Mouse (Mus musculus) layer of hippocampus, postnatal 14 days (tissue): ENCODE data around the gene Gm10428. TPM values are rescaled to one million over a fixed set of nuclear protein-coding genes. Genes with fewer than 3 reads are reported as not detected.
A peak's percentile ranks its signal among the peaks of the same experiment; 100 is the strongest.
"Not testable (repeated sequence)": the region's sequence is repeated elsewhere in the genome, so short reads cannot be mapped to it uniquely, and the experiment has no call there.

ENCODE experiments used
- DNase-seq, 2 experiments: peaks; one replicate each; pipeline ENCODE4 v3.0.0; 2021 to 2022; ENCODE audit warnings: low spot score in 2 of 2, mixed read lengths in 1 of 2
- long read RNA-seq, 2 experiments: library from polyadenylated mRNA; stranded (forward); transcript quantifications; one replicate each; pipeline ENCODE4 v2.0.0; 2021
- total RNA-seq, 2 experiments: library from RNA; stranded (reverse); gene quantifications; 2 replicates each; pipeline ENCODE4 v1.2.3; 2021

Gene Gm10428
- not detected for total RNA-seq
- long read RNA-seq, experiment 1 = 0 reads
- long read RNA-seq, experiment 2 = 0 reads

DNA sequence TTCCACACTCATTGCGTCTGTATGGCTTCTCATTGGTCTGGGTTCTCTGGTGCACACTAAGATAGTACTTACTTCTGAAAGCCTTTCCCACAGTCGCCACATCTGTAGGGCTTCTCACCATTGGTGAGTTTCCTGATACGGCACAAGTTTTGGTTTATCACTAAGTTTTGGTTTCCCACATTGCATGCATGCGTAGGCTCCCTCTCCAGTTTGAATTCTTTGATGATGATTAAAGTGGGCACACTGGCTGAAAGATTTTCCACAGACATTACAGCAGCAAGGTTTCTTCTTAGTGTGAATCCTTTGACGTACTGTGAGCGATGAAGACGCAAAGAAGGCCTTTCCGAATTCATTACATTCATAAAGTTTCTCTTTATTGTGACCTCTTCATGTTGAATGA is at the start of gene Gm10428:
TSS of gene Gm10428 (plus strand) at position 321 of the 400 bp plus-strand sequence.
- DNase-seq = no peak

DNA sequence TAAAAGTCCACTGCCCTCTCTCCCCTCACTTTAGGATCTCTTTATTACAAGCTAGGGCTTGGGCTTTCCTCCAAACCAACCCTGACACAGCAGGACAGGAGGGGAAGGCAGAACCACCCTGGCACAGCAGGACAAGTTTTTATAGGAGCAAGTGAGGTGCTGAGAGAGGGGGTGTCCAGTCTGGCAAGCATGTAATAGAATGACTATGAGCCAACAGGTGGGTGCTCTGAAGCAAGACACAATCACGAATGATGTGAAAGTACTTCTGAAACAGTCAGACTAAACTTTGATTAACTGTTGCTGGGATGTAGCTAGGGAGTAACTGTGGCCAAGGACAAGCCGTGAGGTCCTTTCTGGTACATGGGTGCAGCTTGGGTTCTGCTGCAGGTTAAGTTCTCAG is 46.8 kb upstream of the Gm10428 start:
- no peak for DNase-seq

- no peak for DNase-seq
Observed at GRCm38 (mm10) chr11:62708252-62708651, 44.6 kb upstream of the Gm10428 start.

- DNase-seq = no peak
Observed at GRCm38 (mm10) chr11:62710657-62711056, 42.2 kb upstream of the Gm10428 start.

- DNase-seq = no peak
Observed at GRCm38 (mm10) chr11:62728276-62728675, 24.6 kb upstream of the Gm10428 start.

DNA sequence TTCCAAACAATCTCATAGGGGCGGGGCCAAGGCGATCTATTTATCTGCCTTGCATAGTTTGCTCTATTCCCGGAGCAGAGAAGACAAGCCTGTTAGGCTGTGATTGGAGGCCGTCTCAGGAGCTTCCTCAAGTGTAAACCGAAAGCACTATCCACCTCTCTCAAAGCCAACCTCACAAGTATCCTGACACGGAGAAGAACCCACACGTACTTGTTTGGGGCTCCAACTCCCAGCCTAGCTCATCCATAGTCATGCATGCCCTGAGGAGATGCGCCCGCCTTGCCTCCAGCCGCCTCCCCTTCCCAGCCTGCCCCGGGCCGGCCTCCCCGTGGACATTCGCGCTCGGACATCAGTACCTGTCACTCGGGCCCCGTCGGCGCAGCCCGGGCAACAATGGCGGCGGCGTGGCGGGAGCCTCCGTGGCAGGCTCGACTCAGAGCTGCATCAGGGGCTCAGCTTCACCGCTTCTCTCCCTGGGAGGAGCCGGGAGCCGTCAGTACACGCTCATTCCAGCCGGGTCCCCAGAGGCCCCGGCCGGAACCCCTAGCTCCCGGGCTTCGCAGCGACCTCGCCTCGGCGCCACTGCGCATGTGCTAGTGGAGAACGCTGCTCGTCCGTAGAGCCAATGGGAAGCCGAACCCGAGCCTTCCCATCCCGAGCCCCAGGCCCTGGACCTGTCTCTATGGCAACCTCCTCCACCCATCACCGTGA is 21.4 kb upstream of the Gm10428 start, which contains the start of gene Zfp287:
TSS of gene Zfp287 (minus strand) at position 595 of the 711 bp plus-strand sequence.
- peak; percentile 90 to 95 for DNase-seq

DNA sequence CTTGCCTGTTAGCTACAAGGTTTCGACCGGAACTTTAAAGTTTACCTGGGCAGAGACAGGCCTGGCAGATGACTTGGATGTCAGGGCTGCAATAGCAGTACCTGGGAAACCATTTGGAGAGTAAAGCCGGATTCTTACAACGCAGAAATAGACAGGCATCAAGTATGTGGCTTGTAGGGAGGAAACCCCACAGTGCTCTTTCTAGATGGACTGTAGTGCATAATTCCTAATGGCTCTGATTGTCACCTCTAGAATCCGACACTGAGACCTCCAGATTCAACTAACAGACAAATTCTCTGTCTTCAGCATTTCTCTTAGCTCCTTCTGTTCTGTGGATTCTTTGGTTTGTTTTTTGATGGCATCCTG is 20.9 kb upstream of the Gm10428 start:
- no peak for DNase-seq

DNA sequence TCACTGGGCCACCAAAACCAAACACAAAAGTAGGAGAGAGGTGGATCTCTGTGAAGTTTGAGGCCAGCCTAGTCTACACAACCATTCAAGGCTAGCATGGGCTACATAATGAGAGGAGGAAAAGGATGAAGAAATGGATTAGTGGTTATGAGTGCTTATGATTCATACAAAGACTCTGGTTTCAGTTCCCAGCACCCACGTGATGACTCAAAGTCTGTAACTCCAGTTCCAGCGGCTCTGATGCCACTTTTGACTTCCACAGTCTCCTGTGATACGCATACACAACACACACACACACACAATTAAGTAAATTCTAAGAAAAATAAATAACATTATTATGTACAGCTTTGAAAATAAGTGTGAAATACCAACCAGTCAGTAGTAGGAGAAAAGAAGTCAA is 20.2 kb upstream of the Gm10428 start:
- DNase-seq = no peak

DNA sequence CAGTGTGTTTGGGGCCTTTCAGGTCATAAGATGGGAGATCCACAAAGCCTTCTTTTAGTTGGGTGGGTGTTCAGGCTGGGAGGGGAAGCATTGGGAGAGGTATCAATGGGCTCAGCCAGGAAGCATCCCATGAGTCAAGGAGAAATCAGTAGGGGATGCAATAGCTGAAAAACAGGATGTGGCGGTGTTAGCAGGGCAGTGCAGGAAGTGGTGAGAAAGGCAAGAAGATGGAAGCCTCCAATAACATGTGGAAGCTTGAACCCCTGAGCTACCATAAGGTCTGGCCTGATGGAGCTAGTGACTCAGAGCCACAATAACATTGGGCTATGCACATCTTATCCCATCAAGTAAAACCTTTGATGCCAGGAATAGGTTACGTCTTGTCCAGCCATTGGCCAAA is 11.7 kb upstream of the Gm10428 start:
- no peak for DNase-seq

DNA sequence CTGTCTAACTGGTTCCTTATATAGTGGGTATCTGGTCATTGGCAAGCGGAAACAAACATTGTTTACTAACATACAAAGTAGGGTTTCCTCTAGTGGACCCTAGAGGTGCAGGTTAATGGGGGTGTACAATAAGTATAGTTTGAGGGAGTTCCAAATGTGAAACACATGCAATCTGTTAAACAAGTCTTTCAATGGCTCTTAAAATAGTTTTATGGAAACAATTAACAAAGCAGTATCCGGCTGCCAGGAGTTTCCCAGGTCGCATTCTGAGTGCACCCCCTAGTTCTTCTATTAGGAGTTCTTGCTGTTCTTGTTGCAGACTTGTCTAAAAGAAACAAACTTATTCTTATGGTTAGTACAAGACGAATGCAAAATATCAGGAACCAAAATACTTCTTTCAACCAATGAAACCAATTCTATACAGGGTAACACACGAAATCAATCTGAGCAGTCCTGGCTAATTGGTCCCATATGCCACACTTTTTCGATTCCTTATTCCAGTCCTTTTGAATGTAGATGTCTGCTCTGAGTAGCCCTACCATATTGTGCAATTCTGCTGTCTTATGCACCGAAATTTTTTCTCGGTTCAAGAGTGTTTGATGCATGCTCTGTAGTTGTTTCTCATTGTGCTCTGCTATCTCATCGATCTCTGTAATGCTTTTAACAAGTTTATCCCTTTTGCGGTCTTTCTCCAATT is 10.5 kb upstream of the Gm10428 start:
- DNase-seq = no peak

DNA sequence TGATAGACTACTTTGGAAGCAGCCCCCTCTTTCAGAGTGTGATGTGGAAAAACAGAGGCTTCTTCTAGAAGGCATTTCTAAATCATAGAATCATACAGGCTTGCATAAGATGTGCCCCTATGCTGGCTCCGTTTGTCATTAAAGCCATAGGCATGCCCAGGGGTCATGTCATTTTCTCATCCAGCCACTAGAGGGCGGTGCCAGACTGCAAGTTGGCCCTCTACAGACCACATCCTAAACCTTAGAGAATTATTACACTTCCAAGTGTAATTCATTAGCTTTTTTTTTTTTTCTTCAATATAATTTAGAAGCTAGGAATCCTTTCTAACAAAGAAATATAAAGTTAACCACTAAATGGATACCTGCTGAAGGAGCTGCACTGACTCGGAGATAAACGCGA is 8.8 kb upstream of the Gm10428 start:
- DNase-seq = peak; percentile 52 to 68

- peak; percentile 51 to 52 for DNase-seq
Observed at GRCm38 (mm10) chr11:62746001-62746533, 6.8 kb upstream of the Gm10428 start.

DNA sequence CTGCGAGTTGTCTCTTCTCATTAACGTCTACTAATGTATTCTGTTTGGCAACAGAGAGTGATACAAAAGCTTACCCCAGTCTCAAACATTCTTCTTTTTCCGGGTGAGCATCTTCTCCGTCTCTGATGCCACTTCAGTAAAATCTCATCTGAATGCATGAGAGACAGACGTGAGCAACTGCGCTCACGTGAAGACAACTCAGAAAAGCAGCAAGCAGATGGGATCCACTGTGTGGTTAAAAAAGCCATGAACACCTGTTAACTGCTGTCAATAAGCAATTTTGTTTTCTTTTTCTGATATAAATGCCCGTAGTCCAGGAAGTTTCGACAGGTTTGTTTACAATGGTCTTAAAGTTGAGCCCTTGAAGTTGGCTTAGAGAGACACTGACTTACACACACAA is 5.7 kb upstream of the Gm10428 start:
- no peak for DNase-seq

DNA sequence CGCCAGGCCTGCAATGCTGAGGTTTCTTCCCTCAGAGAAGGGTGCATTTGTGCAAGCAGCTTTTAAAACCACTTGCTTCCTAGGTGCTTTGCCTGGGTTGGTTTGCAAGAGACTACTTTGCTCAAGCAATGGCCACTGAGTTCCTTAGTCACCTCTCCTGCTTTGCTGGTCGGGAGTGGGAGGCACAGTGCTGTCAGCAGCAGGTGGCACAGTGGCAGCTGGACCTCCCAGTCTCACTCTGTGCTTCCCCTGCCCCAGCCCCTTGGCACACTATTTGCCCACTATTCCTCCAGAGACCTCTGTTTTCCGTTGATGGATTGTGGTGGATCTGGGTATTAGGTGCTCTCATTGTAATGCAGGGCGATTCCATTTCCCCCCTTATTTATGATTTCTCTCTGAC is 4.8 kb upstream of the Gm10428 start:
- no peak for DNase-seq

DNA sequence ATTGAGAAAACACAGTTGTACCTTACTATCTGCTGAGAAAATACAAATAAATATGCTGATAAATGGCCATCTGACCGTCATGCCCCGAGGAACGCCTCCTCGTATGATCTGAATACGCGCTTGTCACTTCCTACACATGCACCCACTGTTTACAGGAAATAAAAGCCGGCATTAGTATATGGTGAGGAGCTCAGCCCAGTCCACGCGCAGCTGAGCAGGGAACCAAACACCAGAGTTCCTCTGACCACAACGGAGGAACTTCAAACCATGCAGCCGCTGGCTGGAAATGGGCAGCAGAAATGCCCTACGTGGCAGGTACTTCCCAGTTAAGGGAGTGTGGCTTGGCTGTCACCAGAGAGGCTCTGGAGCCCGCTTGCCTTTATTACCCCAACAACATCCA is 3.5 kb upstream of the Gm10428 start:
- DNase-seq = not testable (repeated sequence)

DNA sequence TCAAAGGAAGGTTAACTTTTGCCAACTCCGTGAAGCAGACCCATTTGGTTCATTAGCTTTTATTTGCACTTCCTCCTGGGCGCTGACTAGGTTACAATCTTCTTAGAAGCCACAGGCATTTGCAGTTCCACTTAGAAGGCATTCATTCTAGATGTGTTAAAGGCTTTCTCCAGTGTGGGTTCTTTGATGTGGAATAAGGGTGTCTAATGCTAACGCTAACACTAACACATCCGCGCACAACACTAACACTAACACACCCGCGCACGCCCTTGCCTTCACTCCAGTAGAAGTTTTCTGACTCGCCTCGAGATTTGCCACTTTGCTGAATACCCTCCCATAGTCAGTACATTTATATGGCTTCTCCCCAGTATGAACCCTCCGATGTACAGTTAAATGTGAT is 709 bp upstream of the Gm10428 start:
- DNase-seq = no peak

DNA sequence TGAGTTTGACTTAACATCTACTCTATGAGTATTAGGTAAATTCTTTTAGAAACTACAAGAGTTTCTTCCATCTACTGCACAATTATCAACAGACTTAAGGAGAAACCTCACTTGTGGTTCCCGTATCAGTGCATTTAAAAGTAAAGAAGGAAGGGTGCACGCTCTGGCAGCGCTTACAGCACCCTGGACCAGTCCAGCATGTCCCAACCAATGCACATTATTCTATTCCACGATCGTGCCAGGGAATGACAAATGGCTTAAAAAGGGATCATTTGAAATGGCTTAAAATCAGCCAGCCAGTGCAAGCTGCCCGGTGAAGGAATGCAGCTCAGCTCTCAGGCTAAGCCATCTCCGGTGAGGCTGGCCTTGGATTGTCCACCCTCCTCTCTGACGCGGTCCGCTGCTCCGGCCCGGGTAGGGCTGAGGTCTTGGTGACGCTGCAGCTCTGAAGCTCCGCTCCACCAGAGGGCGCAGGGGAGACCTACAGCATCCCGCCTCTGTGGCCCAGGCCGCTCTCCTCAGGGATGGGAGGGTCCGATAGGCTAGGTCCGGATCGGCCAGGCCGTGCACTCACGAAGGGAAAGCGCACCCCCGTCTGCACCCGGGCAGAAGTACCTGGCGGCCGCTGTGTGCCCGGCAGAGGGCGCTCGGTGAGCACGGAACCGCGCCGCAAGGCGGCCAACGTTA is 3.7 kb downstream of the Gm10428 start:
- peak; percentile 89 to 90 for DNase-seq

DNA sequence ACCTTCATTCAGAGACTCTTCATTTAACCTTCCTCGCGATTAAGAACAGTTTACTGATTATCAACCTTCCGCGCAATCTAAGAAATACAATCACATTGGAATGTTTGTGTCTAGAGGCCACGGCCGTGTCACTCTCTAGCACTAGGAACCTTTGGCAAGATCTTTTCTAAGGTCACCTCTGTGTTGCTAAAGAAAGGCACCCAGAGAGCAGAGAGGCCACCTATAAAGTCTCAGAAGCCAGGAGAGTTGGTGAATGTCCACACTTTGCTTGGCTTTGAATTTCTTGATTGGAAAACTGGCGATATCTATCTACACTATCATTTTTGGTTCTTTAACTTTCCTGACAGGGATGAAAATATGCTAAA is 4.2 kb downstream of the Gm10428 start:
- no peak for DNase-seq

GRCm38 (mm10) chr11:62757906-62758305 is 5.0 kb downstream of the Gm10428 start:
- no peak for DNase-seq

- no peak for DNase-seq
Observed at GRCm38 (mm10) chr11:62758491-62758890, 5.6 kb downstream of the Gm10428 start.

DNA sequence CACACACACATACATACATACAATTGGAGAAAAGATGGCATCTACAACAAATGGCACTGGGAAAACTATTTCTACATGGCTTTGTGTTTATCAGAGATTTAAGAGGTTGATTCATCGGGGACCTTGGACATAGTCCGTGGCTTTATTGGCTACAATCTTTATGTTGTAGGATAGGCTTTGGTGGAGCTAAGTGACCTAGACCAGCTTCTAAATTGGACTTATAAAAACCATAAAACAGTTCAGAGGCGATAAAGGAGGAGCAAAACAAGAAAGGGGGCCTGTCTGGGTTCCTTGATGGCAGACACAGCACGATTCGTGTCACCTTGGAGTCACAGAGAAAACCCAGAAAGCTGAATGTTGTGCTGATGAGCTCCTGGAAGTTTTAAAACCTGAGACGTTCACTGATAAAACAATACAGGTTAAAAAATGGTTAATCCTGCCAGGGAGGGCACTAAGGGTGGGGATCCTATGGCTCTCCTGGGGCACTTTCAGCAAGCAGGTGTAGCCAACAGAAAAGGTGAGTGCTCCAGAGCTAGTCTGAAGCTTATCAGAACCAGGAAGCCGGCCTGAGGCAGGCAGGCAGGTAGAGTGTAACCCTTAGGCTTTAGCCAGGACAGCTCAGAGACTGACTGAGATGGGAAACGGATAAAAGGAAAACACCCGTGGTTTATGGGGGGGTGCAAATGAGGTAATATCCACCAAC is 8.0 kb downstream of the Gm10428 start:
- no peak for DNase-seq
